Mouse (Mus musculus) A20 (cell line): Measurements from ENCODE around the gene Slc39a5.
A peak's percentile ranks its signal among the peaks of the same experiment; 100 is the strongest.

Experiments
- DNase-seq: peaks from one replicate; pipeline ENCODE4 v3.0.0-alpha.2; 2011; ENCODE audit warnings: low read depth, low spot score

Gene Slc39a5

GRCm38 (mm10) chr10:128401056-128401455 lies at the start of gene Slc39a5:
Gene Slc39a5, minus strand, starts transcription at chr10:128401229.
- no peak for DNase-seq

- DNase-seq: no peak
Observed at GRCm38 (mm10) chr10:128445407-128445806, 44.4 kb upstream of the Slc39a5 start.

GRCm38 (mm10) chr10:128444354-128444753 lies 43.3 kb upstream of the Slc39a5 start:
- DNase-seq: no peak

GRCm38 (mm10) chr10:128442718-128443117 lies 41.7 kb upstream of the Slc39a5 start:
- DNase-seq: no peak

GRCm38 (mm10) chr10:128441324-128442119 lies 40.5 kb upstream of the Slc39a5 start:
- DNase-seq: peak; percentile 48

- DNase-seq: peak; percentile 48
Observed at GRCm38 (mm10) chr10:128440407-128440806, 39.4 kb upstream of the Slc39a5 start.

- peak; percentile 89 for DNase-seq
Observed at GRCm38 (mm10) chr10:128438675-128439279, 37.7 kb upstream of the Slc39a5 start.

GRCm38 (mm10) chr10:128436376-128436775 lies 35.3 kb upstream of the Slc39a5 start:
- peak; percentile 79 for DNase-seq

GRCm38 (mm10) chr10:128435873-128436272 lies 34.8 kb upstream of the Slc39a5 start:
- DNase-seq: no peak

- peak; percentile 96 for DNase-seq
Observed at GRCm38 (mm10) chr10:128435186-128435823, 34.3 kb upstream of the Slc39a5 start.

GRCm38 (mm10) chr10:128434681-128435080 lies 33.7 kb upstream of the Slc39a5 start:
- DNase-seq: peak; percentile 90

GRCm38 (mm10) chr10:128433417-128433816 lies 32.4 kb upstream of the Slc39a5 start:
- DNase-seq: peak; percentile 49

- DNase-seq: no peak
Observed at GRCm38 (mm10) chr10:128429454-128429853, 28.4 kb upstream of the Slc39a5 start.

- DNase-seq: no peak
Observed at GRCm38 (mm10) chr10:128429052-128429451, 28.0 kb upstream of the Slc39a5 start.

- DNase-seq: no peak
Observed at GRCm38 (mm10) chr10:128425260-128425659, 24.2 kb upstream of the Slc39a5 start.

GRCm38 (mm10) chr10:128424604-128425003 lies 23.6 kb upstream of the Slc39a5 start:
- DNase-seq: no peak

- DNase-seq: no peak
Observed at GRCm38 (mm10) chr10:128422426-128422825, 21.4 kb upstream of the Slc39a5 start.

- DNase-seq: no peak
Observed at GRCm38 (mm10) chr10:128414848-128415247, 13.8 kb upstream of the Slc39a5 start.

- no peak for DNase-seq
Observed at GRCm38 (mm10) chr10:128413076-128413475, 12.0 kb upstream of the Slc39a5 start.

GRCm38 (mm10) chr10:128412558-128412957 lies 11.5 kb upstream of the Slc39a5 start:
- DNase-seq: peak; percentile 43

- DNase-seq: no peak
Observed at GRCm38 (mm10) chr10:128412055-128412381, 11.0 kb upstream of the Slc39a5 start.

- peak; percentile 98 for DNase-seq
Observed at GRCm38 (mm10) chr10:128411211-128412054, 10.4 kb upstream of the Slc39a5 start, which contains the start of the genes Nabp2 and Rnf41. Gene Nabp2, minus strand, starts transcription at chr10:128411492. Gene Rnf41, plus strand, starts transcription at chr10:128411657.
